Mouse (Mus musculus) forebrain, embryonic 16.5 days (tissue): ENCODE measurements around the gene Chd2. TPM values are rescaled to one million over a fixed set of nuclear protein-coding genes. Genes with fewer than 3 reads are reported as not detected.
A peak's percentile ranks its signal among the peaks of the same experiment; 100 is the strongest.
"Not testable (repeated sequence)": the region's sequence is repeated elsewhere in the genome, so short reads cannot be mapped to it uniquely, and the experiment has no call there.

ENCODE experiments used
- ATAC-seq: fragments of 200-750 bp; cut with Nextera tagmentation; 2 replicates; pipeline ENCODE4 v1.8.0; 2017; ENCODE audit warnings: mild to moderate bottlenecking, moderate library complexity
- H3K27ac ChIP-seq: fragments of 300-500 bp; sonication (generic); 2 replicates; pipeline ENCODE4 v1.5.1; 2014; ENCODE audit warnings: low read length, control low read depth
- H3K27me3 ChIP-seq: fragments of 300-500 bp; sonication (generic); replicated peaks from 2 replicates; pipeline ENCODE4 v1.6.1; 2014; ENCODE audit warnings: low read length; ENCODE audit not compliant: control insufficient read depth, insufficient read depth
- H3K36me3 ChIP-seq: fragments of 300-500 bp; sonication (generic); 2 replicates; pipeline ENCODE4 v1.6.1; 2014; ENCODE audit not compliant: control insufficient read depth, insufficient read depth
- H3K4me1 ChIP-seq: fragments of 300-500 bp; sonication (generic); replicated peaks from 2 replicates; pipeline ENCODE4 v1.6.1; 2014; ENCODE audit warnings: low read length; ENCODE audit not compliant: control insufficient read depth, insufficient read depth
- H3K4me2 ChIP-seq: fragments of 300-500 bp; sonication (generic); 2 replicates; pipeline ENCODE4 v1.6.1; 2014; ENCODE audit warnings: mild to moderate bottlenecking, low read length, control low read depth
- H3K4me3 ChIP-seq: fragments of 300-500 bp; sonication (generic); replicated peaks from 2 replicates; pipeline ENCODE4 v1.5.1; 2014; ENCODE audit warnings: mild to moderate bottlenecking, low read length, control low read depth
- H3K9ac ChIP-seq: fragments of 300-500 bp; sonication (generic); replicated peaks from 2 replicates; pipeline ENCODE4 v1.6.1; 2014; ENCODE audit warnings: low read depth, low read length, control low read depth
- H3K9me3 ChIP-seq: fragments of 300-500 bp; sonication (generic); 2 replicates; pipeline ENCODE4 v1.6.1; 2016; ENCODE audit warnings: low read length; ENCODE audit not compliant: control insufficient read depth
- WGBS: fragments of 180-500 bp; shearing (Covaris S2); extraction: QIAGEN DNeasy Blood & Tissue Kit; methylation state at CpG from one replicate; pipeline ENCODE4 v1.1.7; 2014; 5-methylcytosine and 5-hydroxymethylcytosine counted together
- polyA plus RNA-seq: library from polyadenylated mRNA; unstranded; fragments of >200 nt; fragmentation: Nextera tagmentation; extraction: Ambion mirVana; gene quantifications from 2 replicates; pipeline ENCODE4 v1.2.1, GENCODE M21; 2015

Chd2 gene
- polyA plus RNA-seq, 1 experiment from 2014 or later = 60.2 TPM

GRCm38 (mm10) chr7:73519060-73519796, 22.4 kb downstream of the Chd2 start:
- Histone ChIP-seq H3K9me3 (no peaks in the 10 kb centered on the region), H3K4me1 (peaks cover 15% of the 10 kb centered on the region), H3K4me3 (no peak overlapping the region), H3K4me2 (no peak overlapping the region), H3K36me3 (peaks cover 18% of the 10 kb centered on the region), H3K27me3 (no peaks in the 10 kb centered on the region), H3K9ac (no peak overlapping the region), H3K27ac (no peak overlapping the region; the same call in 1 of the 2 replicates)
- WGBS = 88% methylated on average over 16 of the region's 16 CpGs
- no peak for ATAC-seq

- H3K9ac ChIP-seq, H3K27me3 ChIP-seq, H3K27ac ChIP-seq, H3K4me2 ChIP-seq, H3K4me3 ChIP-seq, H3K9me3 ChIP-seq, ATAC-seq: not testable (repeated sequence)
- 92% methylated on average over 6 of the region's 6 CpGs for WGBS
- H3K36me3 ChIP-seq = peaks cover 18% of the 10 kb centered on the region
- peaks cover 11% of the 10 kb centered on the region; the same call in 1 of the 2 replicates for H3K4me1 ChIP-seq
Measured at GRCm38 (mm10) chr7:73518373-73518980, 23.2 kb downstream of the Chd2 start.

DNA sequence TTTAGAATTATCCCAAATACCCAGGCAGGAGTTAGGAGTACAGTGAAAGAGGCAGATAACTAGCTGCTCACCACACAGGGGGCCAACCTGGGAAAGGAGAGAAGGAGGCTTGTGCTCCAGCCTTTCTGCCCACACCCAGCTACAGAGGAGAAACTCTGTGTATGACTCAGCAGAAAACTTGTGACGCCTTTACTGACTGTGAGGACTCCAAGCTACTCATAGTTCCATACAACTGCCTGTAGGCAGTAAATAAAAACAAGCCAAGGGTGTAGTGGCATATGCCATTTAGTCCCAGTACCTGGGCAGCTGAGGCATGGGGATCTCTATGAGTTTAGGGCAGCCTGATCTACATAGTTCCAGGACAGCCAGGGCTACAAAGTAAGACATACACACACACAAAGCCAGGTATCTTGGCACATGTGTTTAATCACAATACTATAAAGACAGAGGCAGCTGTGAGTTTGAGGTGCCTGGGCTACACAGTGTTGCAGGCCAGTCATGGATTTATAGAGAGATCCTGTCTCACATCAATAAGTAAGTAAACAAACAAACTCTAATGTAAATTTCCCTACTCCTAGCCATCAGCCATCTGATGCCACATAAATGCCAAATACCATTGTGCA, 24.1 kb downstream of the Chd2 start:
- no peak for ATAC-seq
- Histone ChIP-seq H3K27ac (no peak overlapping the region), H3K36me3 (peaks cover 18% of the 10 kb centered on the region), H3K9me3 (no peaks in the 10 kb centered on the region), H3K4me2 (no peak overlapping the region), H3K27me3 (no peaks in the 10 kb centered on the region), H3K4me3 (no peak overlapping the region), H3K9ac (no peak overlapping the region), H3K4me1 (peaks cover 11% of the 10 kb centered on the region; the same call in 1 of the 2 replicates)
- WGBS = 34% methylated on average over 1 of the region's 1 CpGs

- Histone ChIP-seq H3K27ac (peak overlapping the region; percentile 18; the same call in 1 of the 2 replicates), H3K9ac (no peak overlapping the region), H3K4me1 (peaks cover 10% of the 10 kb centered on the region; the same call in 1 of the 2 replicates), H3K27me3 (no peaks in the 10 kb centered on the region), H3K36me3 (peaks cover 16% of the 10 kb centered on the region), H3K9me3 (no peaks in the 10 kb centered on the region), H3K4me2 (no peak overlapping the region), H3K4me3 (no peak overlapping the region)
- ATAC-seq = no peak
- WGBS = 57% methylated on average over 5 of the region's 5 CpGs
Measured at GRCm38 (mm10) chr7:73516820-73517219, 24.8 kb downstream of the Chd2 start.

- Histone ChIP-seq H3K4me2 (no peak overlapping the region), H3K4me3 (no peak overlapping the region), H3K27me3 (no peaks in the 10 kb centered on the region), H3K27ac (no peak overlapping the region), H3K9me3 (no peaks in the 10 kb centered on the region), H3K36me3 (peaks cover 22% of the 10 kb centered on the region), H3K4me1 (0 out of 2 replicates have a peak, but pooled peaks cover 2% of the 10 kb centered on the region), H3K9ac (no peak overlapping the region)
- 88% methylated on average over 4 of the region's 4 CpGs for WGBS
- no peak for ATAC-seq
Measured at GRCm38 (mm10) chr7:73514560-73514959, 27.1 kb downstream of the Chd2 start.

GRCm38 (mm10) chr7:73512422-73512821, 29.2 kb downstream of the Chd2 start:
- no peak for ATAC-seq
- Histone ChIP-seq H3K9me3 (no peaks in the 10 kb centered on the region), H3K27me3 (no peaks in the 10 kb centered on the region), H3K4me3 (no peak overlapping the region), H3K27ac (no peak overlapping the region), H3K4me2 (no peak overlapping the region), H3K36me3 (peaks cover 18% of the 10 kb centered on the region), H3K4me1 (no peaks in the 10 kb centered on the region), H3K9ac (no peak overlapping the region)
- WGBS = 89% methylated on average over 2 of the region's 2 CpGs

GRCm38 (mm10) chr7:73508688-73509087, 32.9 kb downstream of the Chd2 start:
- no peak for ATAC-seq
- H3K9me3 ChIP-seq = no peaks in the 10 kb centered on the region
- H3K36me3 ChIP-seq = peaks cover 30% of the 10 kb centered on the region
- no peak overlapping the region for H3K4me2 ChIP-seq
- no peak overlapping the region for H3K9ac ChIP-seq
- H3K27me3 ChIP-seq = no peaks in the 10 kb centered on the region
- 83% methylated on average over 2 of the region's 2 CpGs for WGBS
- H3K4me1 ChIP-seq = no peaks in the 10 kb centered on the region
- H3K4me3 ChIP-seq = no peak overlapping the region
- H3K27ac ChIP-seq = no peak overlapping the region

DNA sequence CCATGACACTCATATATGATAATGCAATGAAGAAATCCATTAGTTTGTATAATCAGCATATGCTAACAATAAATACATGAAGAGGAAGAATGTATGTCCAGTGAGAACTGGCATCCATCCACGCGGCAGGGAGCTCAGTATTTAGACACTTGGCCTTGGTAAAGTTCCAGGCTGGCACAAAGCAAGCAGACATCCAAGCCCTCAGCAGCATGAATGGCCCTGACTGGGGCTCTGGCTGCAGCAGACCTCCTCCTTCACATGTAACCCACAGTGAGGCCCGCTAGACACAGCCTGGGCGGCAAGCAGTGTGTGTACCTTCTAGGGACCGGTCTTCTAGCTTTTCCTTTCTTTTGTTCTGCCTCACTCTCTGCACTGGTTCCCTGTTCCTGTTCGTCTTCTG, 34.1 kb downstream of the Chd2 start:
- peaks cover 37% of the 10 kb centered on the region for H3K36me3 ChIP-seq
- H3K4me1 ChIP-seq = no peaks in the 10 kb centered on the region
- H3K27me3 ChIP-seq = no peaks in the 10 kb centered on the region
- H3K9me3 ChIP-seq = no peaks in the 10 kb centered on the region
- peak; percentile 86 for ATAC-seq
- 47% methylated on average over 6 of the region's 6 CpGs for WGBS
- H3K4me3 ChIP-seq = no peak overlapping the region
- peak overlapping the region; percentile 78 for H3K27ac ChIP-seq
- no peak overlapping the region for H3K9ac ChIP-seq
- H3K4me2 ChIP-seq = no peak overlapping the region

GRCm38 (mm10) chr7:73506852-73507251, 34.8 kb downstream of the Chd2 start:
- Histone ChIP-seq H3K27ac (no peak overlapping the region), H3K36me3 (peaks cover 38% of the 10 kb centered on the region), H3K9me3 (no peaks in the 10 kb centered on the region), H3K4me2 (no peak overlapping the region), H3K27me3 (no peaks in the 10 kb centered on the region), H3K9ac (no peak overlapping the region), H3K4me1 (no peaks in the 10 kb centered on the region), H3K4me3 (no peak overlapping the region)
- 93% methylated on average over 1 of the region's 1 CpGs for WGBS
- no peak for ATAC-seq
